Mouse (Mus musculus) intestine, embryonic 14.5 days (tissue): Measurements from ENCODE around the gene Ogg1. TPM values are rescaled to one million over a fixed set of nuclear protein-coding genes. Genes with fewer than 3 reads are reported as not detected.

Source experiments
- ATAC-seq: fragments of 200-750 bp; cut with Nextera tagmentation; replicated peaks from 2 replicates; pipeline ENCODE4 v1.8.0; 2017; ENCODE audit warnings: low read depth, moderate number of reproducible peaks, moderate TSS enrichment, moderate library complexity; ENCODE audit not compliant: low FRiP score, low TSS enrichment
- DNase-seq: peaks from one replicate; pipeline ENCODE4 v3.0.0-alpha.2; 2018; ENCODE audit warnings: low spot score
- H3K27ac ChIP-seq: fragments of 300-500 bp; sonication (generic); 2 replicates; pipeline ENCODE4 v1.5.1; 2014; ENCODE audit warnings: low read depth, mild to moderate bottlenecking, control low read depth
- H3K27me3 ChIP-seq: fragments of 300-500 bp; sonication (generic); replicated peaks from 2 replicates; pipeline ENCODE4 v1.6.1; 2014; ENCODE audit warnings: low read length, control low read depth; ENCODE audit not compliant: control insufficient read depth, insufficient read depth
- H3K36me3 ChIP-seq: fragments of 300-500 bp; sonication (generic); 2 replicates; pipeline ENCODE4 v1.6.1; 2014; ENCODE audit warnings: low read length, control low read depth; ENCODE audit not compliant: control insufficient read depth, insufficient read depth
- H3K4me1 ChIP-seq: fragments of 300-500 bp; sonication (generic); replicated peaks from 2 replicates; pipeline ENCODE4 v1.6.1; 2014; ENCODE audit warnings: low read length, control low read depth, mixed read lengths; ENCODE audit not compliant: control insufficient read depth, insufficient read depth
- H3K4me2 ChIP-seq: fragments of 300-500 bp; sonication (generic); 2 replicates; pipeline ENCODE4 v1.6.1; 2014; ENCODE audit warnings: low read length
- H3K4me3 ChIP-seq: fragments of 300-500 bp; sonication (generic); 2 replicates; pipeline ENCODE4 v1.5.1; 2014; ENCODE audit warnings: low read depth, low read length, control low read depth, mixed read lengths
- H3K9ac ChIP-seq: fragments of 300-500 bp; sonication (generic); 2 replicates; pipeline ENCODE4 v1.6.1; 2014; ENCODE audit warnings: mild to moderate bottlenecking, low read length
- H3K9me3 ChIP-seq: fragments of 300-500 bp; sonication (generic); 2 replicates; pipeline ENCODE4 v1.6.1; 2016; ENCODE audit warnings: low read length, control low read depth; ENCODE audit not compliant: control insufficient read depth
- WGBS: fragments of 180-500 bp; shearing (Covaris S2); extraction: QIAGEN DNeasy Blood & Tissue Kit; methylation state at CpG from one replicate; pipeline ENCODE4 v1.1.7; 2014; 5-methylcytosine and 5-hydroxymethylcytosine counted together
- polyA plus RNA-seq: library from polyadenylated mRNA; unstranded; fragments of >200 nt; fragmentation: Nextera tagmentation; extraction: Ambion mirVana; gene quantifications from 2 replicates; pipeline ENCODE4 v1.2.1, GENCODE M21; 2014

The Ogg1 gene
- 12.7 and 14.2 TPM in 2 replicates for polyA plus RNA-seq

GRCm38 (mm10) chr6:113326533-113327315 is at the start of gene Ogg1:
Gene Ogg1, plus strand, starts transcription at chr6:113326972.
- H3K27ac ChIP-seq = peak within 1 kb of the TSS; percentile 91
- peaks cover 43% of the 10 kb centered on the region for H3K36me3 ChIP-seq
- ATAC-seq = peak; percentile 98
- peak; percentile 98 for DNase-seq
- H3K27me3 ChIP-seq = no peaks in the 10 kb centered on the region
- H3K4me1 ChIP-seq = 0 out of 2 replicates have a peak, but pooled peaks cover 3% of the 10 kb centered on the region
- H3K9me3 ChIP-seq = no peaks in the 10 kb centered on the region
- H3K4me3 ChIP-seq = peak within 1 kb of the TSS; percentile 67
- H3K4me2 ChIP-seq = peak within 1 kb of the TSS; percentile 81
- WGBS = under 1% methylated on average over 52 of the region's 52 CpGs
- peak within 1 kb of the TSS; percentile 64 for H3K9ac ChIP-seq

DNA sequence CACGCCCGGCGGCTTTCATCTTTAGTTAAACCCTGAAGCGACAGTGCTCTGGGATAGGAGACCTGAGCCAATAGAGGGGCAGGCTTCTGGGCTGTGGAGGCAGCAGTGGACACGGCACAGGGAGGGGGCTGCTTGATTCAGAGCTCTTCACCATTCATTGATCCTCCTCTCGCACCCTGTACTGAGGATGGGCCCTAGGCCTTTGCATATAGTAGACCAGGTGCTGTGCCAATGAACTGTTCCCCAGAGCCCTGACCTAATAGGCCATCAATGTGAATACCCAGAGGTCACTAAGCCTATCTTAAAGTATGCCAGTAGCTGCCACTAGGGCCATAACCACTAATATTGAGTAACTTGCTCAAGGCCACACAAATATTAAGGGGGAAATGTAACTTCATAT is 45.1 kb upstream of the Ogg1 start:
- DNase-seq (no peak), ATAC-seq (peak; percentile 38; the same call in 1 of the 2 replicates)
- no peaks in the 10 kb centered on the region for H3K9me3 ChIP-seq
- 69% methylated on average over 6 of the region's 6 CpGs for WGBS
- H3K27ac ChIP-seq = no peak overlapping the region
- H3K9ac ChIP-seq = no peak overlapping the region
- no peaks in the 10 kb centered on the region for H3K4me1 ChIP-seq
- peaks cover 10% of the 10 kb centered on the region; the same call in 1 of the 2 replicates for H3K36me3 ChIP-seq
- H3K4me2 ChIP-seq = no peak overlapping the region
- H3K27me3 ChIP-seq = peaks cover 34% of the 10 kb centered on the region
- H3K4me3 ChIP-seq = no peak overlapping the region

GRCm38 (mm10) chr6:113282101-113282802 is 44.5 kb upstream of the Ogg1 start, which contains the start of gene Cpne9:
Gene Cpne9, plus strand, starts transcription at chr6:113282307.
- 2% methylated on average over 37 of the region's 37 CpGs for WGBS
- no peaks in the 10 kb centered on the region for H3K4me1 ChIP-seq
- no peak within 1 kb of the TSS; the same call in 1 of the 2 replicates for H3K4me3 ChIP-seq
- H3K9ac ChIP-seq = no peak within 1 kb of the TSS
- DNase-seq (peak; percentile 67), ATAC-seq (peak; percentile 75)
- no peak within 1 kb of the TSS for H3K27ac ChIP-seq
- peaks cover 4% of the 10 kb centered on the region; the same call in 1 of the 2 replicates for H3K36me3 ChIP-seq
- H3K27me3 ChIP-seq = peaks cover 34% of the 10 kb centered on the region
- peak within 1 kb of the TSS; percentile 28 for H3K4me2 ChIP-seq
- no peaks in the 10 kb centered on the region for H3K9me3 ChIP-seq

DNA sequence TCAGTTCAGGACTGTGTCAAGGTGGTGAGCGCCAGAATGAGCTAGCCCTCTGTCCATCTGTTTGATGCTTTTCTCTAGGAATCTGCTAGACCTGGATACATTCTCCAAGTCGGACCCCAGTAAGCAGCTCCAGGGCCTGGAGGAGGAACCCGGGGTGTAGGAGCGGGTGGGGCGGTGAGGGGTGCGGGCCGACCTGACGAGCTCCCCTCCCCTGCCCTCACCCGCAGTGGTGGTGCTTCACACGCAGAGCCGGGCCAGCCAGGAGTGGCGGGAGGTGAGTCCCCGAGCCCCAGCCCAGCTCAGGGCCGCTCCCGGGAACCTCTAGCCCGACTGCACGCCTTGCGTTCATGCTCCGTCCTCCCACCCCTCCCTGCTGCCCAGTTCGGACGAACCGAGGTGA is 43.8 kb upstream of the Ogg1 start:
- H3K4me2 ChIP-seq = peak overlapping the region; percentile 28
- H3K9ac ChIP-seq = no peak overlapping the region
- 2% methylated on average over 22 of the region's 22 CpGs for WGBS
- 0 out of 2 replicates have a peak, but pooled peaks have one; percentile 20 for ATAC-seq
- H3K27me3 ChIP-seq = peaks cover 34% of the 10 kb centered on the region
- H3K27ac ChIP-seq = no peak overlapping the region
- DNase-seq = no peak
- H3K4me3 ChIP-seq = no peak overlapping the region; the same call in 1 of the 2 replicates
- H3K9me3 ChIP-seq = no peaks in the 10 kb centered on the region
- no peaks in the 10 kb centered on the region for H3K4me1 ChIP-seq
- H3K36me3 ChIP-seq = 0 out of 2 replicates have a peak, but pooled peaks cover 4% of the 10 kb centered on the region

DNA sequence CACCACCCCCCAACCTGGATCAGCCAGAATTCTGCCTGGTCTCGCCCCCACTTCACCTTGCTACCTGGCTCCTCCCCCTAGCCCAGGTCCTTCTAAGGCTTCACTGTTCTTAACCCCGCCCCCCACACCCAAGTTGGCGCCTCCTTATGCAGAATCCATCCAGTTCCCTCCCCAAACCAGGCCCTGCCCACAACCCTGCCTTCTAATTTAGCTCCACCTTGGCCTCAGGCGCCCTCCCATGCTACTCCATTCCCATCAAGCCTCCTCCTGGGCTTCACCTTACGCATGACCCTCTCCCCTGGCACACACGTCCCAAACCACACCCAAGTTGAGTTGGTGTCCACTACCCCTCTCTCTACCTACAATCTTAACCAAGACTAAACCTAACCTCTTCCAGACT is 43.3 kb upstream of the Ogg1 start:
- no peak for ATAC-seq
- Histone ChIP-seq H3K9ac (no peak overlapping the region), H3K9me3 (no peaks in the 10 kb centered on the region), H3K4me3 (no peak overlapping the region), H3K27ac (no peak overlapping the region), H3K4me1 (no peaks in the 10 kb centered on the region), H3K4me2 (peak overlapping the region; percentile 28), H3K27me3 (peaks cover 34% of the 10 kb centered on the region), H3K36me3 (0 out of 2 replicates have a peak, but pooled peaks cover 4% of the 10 kb centered on the region)
- 7% methylated on average over 6 of the region's 6 CpGs for WGBS
- no peak for DNase-seq

- H3K27ac ChIP-seq = no peak overlapping the region
- ATAC-seq (no peak), DNase-seq (no peak)
- 0 out of 2 replicates have a peak, but pooled peaks cover 2% of the 10 kb centered on the region for H3K36me3 ChIP-seq
- no peaks in the 10 kb centered on the region for H3K9me3 ChIP-seq
- peaks cover 34% of the 10 kb centered on the region for H3K27me3 ChIP-seq
- 78% methylated on average over 3 of the region's 3 CpGs for WGBS
- H3K9ac ChIP-seq = no peak overlapping the region
- no peak overlapping the region for H3K4me2 ChIP-seq
- no peak overlapping the region for H3K4me3 ChIP-seq
- no peaks in the 10 kb centered on the region for H3K4me1 ChIP-seq
Measured at GRCm38 (mm10) chr6:113284931-113285330, 41.8 kb upstream of the Ogg1 start.

GRCm38 (mm10) chr6:113286316-113286715 is 40.5 kb upstream of the Ogg1 start:
- ATAC-seq (no peak), DNase-seq (no peak)
- no peaks in the 10 kb centered on the region for H3K4me1 ChIP-seq
- no peaks in the 10 kb centered on the region for H3K36me3 ChIP-seq
- H3K9ac ChIP-seq = no peak overlapping the region
- H3K27ac ChIP-seq = no peak overlapping the region
- 70% methylated on average over 1 of the region's 1 CpGs for WGBS
- H3K4me2 ChIP-seq = no peak overlapping the region
- no peaks in the 10 kb centered on the region for H3K9me3 ChIP-seq
- peaks cover 34% of the 10 kb centered on the region for H3K27me3 ChIP-seq
- H3K4me3 ChIP-seq = no peak overlapping the region

- no peaks in the 10 kb centered on the region for H3K9me3 ChIP-seq
- no peaks in the 10 kb centered on the region for H3K4me1 ChIP-seq
- no peak overlapping the region for H3K4me3 ChIP-seq
- ATAC-seq = no peak
- H3K4me2 ChIP-seq = no peak overlapping the region
- H3K9ac ChIP-seq = no peak overlapping the region
- H3K27me3 ChIP-seq = peaks cover 27% of the 10 kb centered on the region
- WGBS = 72% methylated on average over 4 of the region's 4 CpGs
- H3K27ac ChIP-seq = no peak overlapping the region
- no peaks in the 10 kb centered on the region for H3K36me3 ChIP-seq
- DNase-seq = no peak
Measured at GRCm38 (mm10) chr6:113287236-113287635, 39.5 kb upstream of the Ogg1 start.
